Mouse (Mus musculus): Measurements from ENCODE around the gene Ppt2. TPM values are rescaled to one million over a fixed set of nuclear protein-coding genes. Genes with fewer than 3 reads are reported as not detected.

The Ppt2 gene
- polyA plus RNA-seq, 1 experiment from 2014 or later = 19.3 TPM

DNA sequence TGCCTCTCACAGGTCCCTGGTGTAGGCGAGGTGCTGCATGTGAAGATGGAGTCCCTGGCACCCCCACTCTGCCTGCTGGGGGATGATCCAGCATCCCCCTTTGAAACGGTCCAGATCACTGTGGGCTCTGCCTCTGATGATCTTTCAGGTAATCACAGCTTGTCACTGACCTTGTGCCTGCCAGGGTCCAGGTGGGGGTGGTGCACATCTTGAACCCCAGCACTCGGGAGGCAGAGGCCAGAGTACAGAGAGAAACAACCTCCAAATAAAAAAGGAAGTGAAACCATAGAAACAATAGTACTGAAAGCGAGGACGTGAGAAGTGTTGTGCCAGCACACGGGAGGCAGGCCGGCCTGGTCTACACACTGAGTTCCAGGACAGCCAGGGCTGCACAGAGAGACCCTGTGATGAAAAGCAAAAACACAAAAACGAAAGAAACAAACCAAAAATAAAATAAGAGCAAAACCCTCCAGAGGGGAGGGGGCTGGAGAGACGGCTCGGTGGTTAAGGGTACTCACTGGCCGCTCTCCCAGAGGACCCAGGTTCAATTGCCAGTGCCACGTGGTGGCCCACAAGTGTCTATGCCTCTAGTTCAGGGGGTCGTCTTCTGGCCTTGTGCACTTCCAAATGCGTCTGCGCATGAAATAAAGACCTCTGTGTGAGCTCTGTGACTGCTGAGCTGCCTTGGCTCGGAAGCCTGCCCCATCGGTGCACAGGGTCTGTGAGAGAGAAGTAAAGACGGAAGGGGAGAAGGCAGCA lies 21.0 kb upstream of the Ppt2 start:
- Histone ChIP-seq H3K36me3 (replicated peaks; ENCODE audit: insufficient read depth, low read length) (peaks cover 22% of the 10 kb centered on the region), H3K9me3 (ENCODE audit: low read length) (no peaks in the 10 kb centered on the region), H3K4me3 (ENCODE audit: low read depth, low read length) (no peak overlapping the region), H3K4me2 (ENCODE audit: low read depth, low read length) (no peak overlapping the region), H3K27me3 (ENCODE audit: insufficient read depth, low read length) (no peaks in the 10 kb centered on the region), H3K4me1 (ENCODE audit: insufficient read depth) (peaks cover 33% of the 10 kb centered on the region), H3K9ac (replicated peaks) (no peak overlapping the region), H3K27ac (ENCODE audit: low read depth) (no peak overlapping the region)
- TF ChIP-seq CTCF (IDR thresholded peaks at IDR 0.05; ENCODE audit: low read depth) = no peak
- no peak for TF ChIP-seq EP300 (IDR thresholded peaks at IDR 0.05; ENCODE audit: low read depth)
- WGBS (ENCODE audit: insufficient replicate concordance) = 70% methylated on average over 18 of the region's 18 CpGs
- DNase-seq (no peak), ATAC-seq (no peak)

DNA sequence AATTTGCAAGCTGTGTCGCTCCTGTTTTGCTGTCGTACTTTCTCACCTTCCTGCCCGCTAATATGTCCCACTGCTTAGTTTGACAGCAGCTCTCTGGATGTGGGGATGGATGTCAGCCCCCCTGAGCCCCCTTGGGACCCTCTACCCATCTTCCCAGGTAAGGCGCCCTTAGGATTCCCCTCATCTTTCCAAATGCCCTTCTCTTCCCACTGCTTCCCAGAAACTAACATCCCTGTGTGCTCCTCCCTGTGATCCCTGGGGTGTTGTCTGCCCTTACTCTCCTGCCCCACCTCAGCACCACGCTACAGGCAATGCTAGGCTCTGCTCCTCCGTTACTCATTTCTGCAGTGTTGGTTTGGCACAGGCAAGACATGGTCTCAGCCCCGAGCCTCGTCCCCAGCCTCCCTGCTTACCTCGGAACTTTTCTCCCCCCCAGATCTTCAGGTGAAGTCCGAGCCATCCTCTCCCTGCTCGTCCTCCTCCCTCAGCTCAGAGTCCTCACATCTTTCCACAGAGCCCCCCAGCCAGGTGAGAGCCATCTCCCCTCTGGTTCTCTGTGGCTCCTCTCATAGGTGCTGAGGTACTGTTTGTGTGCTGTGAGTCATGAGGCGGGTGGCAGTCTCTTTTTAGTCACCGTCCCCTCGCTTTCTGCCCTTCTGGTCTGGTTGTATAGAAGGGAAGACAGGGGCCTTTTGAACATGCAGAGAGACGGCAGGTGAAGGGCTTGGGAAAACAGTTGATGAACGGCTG lies 20.0 kb upstream of the Ppt2 start:
- Histone ChIP-seq H3K36me3 (replicated peaks; ENCODE audit: insufficient read depth, low read length) (peaks cover 20% of the 10 kb centered on the region), H3K27me3 (ENCODE audit: insufficient read depth, low read length) (no peaks in the 10 kb centered on the region), H3K9ac (replicated peaks) (peak overlapping the region; percentile 89; the same call in 1 of the 2 replicates), H3K9me3 (ENCODE audit: low read length) (no peaks in the 10 kb centered on the region), H3K27ac (ENCODE audit: low read depth) (no peak overlapping the region), H3K4me2 (ENCODE audit: low read depth, low read length) (peak overlapping the region; percentile 94), H3K4me1 (ENCODE audit: insufficient read depth) (peaks cover 36% of the 10 kb centered on the region), H3K4me3 (ENCODE audit: low read depth, low read length) (no peak overlapping the region)
- WGBS (ENCODE audit: insufficient replicate concordance) = 81% methylated on average over 16 of the region's 16 CpGs
- TF ChIP-seq EP300 (IDR thresholded peaks at IDR 0.05; ENCODE audit: low read depth) (no peak), CTCF (IDR thresholded peaks at IDR 0.05; ENCODE audit: low read depth) (no peak)
- ATAC-seq (no peak), DNase-seq (no peak)

DNA sequence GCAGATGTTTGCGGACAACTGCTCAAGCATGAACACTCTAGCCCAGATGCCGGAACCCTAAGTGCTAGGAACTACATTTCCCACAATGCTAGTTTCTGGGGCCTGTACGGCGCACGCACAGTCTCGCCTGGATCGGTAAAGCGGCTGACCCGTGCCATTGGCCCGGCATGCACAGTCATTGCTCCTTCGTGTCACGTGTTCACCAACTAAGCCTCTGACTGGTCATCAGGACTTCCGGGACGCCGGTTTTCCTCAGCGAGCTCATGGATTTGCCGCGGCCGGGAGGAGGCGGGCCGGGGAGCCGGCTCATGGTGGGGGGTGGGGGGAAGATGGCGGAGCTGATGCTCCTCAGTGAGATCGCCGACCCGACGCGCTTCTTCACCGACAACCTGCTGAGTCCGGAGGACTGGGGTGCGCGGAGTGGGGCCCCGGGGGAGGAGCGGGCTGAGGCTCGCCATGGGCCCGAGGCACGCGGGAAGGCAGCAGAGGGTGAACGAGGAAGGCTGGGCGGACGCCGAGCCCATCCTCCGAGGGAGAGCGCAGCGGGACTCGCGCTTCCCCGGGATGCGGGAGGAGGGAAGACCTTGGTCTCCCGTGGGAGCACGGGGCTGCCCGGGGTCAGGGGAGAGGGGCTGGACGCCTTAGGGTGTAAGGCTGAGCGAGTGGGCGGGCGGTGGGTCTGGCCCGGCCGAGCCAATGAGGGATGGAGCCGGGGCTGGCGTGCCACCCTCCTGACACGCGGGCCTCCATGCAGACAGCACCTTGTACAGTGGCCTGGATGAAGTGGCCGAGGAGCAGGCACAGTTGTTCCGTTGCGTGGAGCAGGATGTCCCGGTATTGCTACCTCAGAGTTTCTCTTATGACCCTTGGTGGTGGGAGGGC lies 18.8 kb upstream of the Ppt2 start, which contains the start of gene Atf6b:
Gene Atf6b, plus strand, starts transcription at position 241 of the 882 bp plus-strand sequence.
- ATAC-seq = peak; percentile 95
- no peaks in the 10 kb centered on the region for H3K27me3 ChIP-seq (ENCODE audit: insufficient read depth, low read length)
- peak within 1 kb of the TSS; percentile 99 for H3K4me3 ChIP-seq (ENCODE audit: low read depth, low read length)
- under 1% methylated on average over 66 of the region's 66 CpGs for WGBS (ENCODE audit: insufficient replicate concordance)
- no peak for TF ChIP-seq CTCF (IDR thresholded peaks at IDR 0.05; ENCODE audit: low read depth)
- no peak; the same call in 1 of the 2 replicates for TF ChIP-seq EP300 (IDR thresholded peaks at IDR 0.05; ENCODE audit: low read depth)
- H3K4me1 ChIP-seq (ENCODE audit: insufficient read depth) = peaks cover 39% of the 10 kb centered on the region
- H3K27ac ChIP-seq (ENCODE audit: low read depth) = peak within 1 kb of the TSS; percentile 90
- DNase-seq = peak; percentile 95
- H3K9me3 ChIP-seq (ENCODE audit: low read length) = no peaks in the 10 kb centered on the region
- peaks cover 12% of the 10 kb centered on the region for H3K36me3 ChIP-seq (replicated peaks; ENCODE audit: insufficient read depth, low read length)
- peak within 1 kb of the TSS; percentile 94 for H3K4me2 ChIP-seq (ENCODE audit: low read depth, low read length)
- H3K9ac ChIP-seq (replicated peaks) = peak within 1 kb of the TSS; percentile 89

DNA sequence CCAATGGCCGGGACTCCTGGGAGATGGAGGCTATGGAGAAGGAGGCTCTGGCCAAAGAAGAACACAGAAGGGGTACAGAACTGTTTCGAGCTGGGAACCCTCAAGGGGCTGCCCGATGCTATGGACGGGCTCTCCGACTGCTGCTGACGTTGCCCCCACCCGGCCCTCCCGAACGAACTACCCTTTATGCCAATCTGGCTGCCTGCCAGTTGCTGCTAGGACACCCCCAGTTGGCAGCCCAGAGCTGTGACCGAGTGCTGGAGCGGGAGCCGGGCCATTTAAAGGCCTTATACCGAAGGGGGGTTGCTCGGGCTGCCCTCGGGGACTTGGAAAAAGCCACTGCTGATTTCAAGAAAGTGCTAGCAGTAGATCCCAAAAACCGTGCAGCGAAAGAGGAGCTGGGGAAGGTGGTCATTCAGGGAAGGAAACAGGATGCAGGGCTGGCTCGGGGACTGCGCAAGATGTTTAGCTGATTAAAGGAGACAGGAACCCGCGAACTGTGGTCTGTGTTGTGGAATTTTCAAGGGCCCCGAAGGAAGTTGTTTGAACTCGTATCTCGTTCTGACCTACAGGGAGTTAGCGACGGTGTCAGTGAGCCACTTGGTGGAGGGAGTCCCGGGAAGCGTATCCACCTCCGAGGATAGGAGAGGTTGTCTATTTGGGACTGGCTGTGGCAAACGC lies 17.7 kb upstream of the Ppt2 start:
- no peak for DNase-seq
- WGBS (ENCODE audit: insufficient replicate concordance) = 67% methylated on average over 30 of the region's 30 CpGs

DNA sequence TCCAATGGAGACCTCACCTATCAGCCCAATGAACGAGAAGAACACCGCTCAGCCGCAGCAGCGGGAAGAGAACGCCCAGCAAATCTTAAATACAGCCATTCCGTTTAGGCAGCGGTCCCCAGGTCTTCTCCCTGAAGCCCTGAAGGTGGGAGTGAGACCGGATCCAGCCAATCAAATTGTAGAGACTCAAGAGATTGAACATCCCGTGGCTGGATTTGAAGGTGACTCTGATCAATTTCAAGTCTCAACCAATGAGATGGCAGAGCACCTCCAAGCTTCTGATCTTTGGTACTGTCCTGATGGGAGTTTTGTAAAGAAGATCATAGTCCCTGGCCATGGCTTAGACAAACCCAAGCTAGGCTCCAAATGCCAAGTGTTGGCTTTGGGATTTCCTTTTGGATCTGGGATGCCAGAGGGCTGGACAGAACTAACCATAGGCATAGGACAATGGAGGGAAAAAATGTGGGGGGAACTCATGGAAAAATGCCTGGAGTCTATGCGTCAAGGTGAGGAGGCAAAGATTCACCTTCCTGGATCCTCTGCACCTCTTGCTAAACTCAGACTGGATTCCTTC lies 17.0 kb upstream of the Ppt2 start:
- no peaks in the 10 kb centered on the region for H3K9me3 ChIP-seq (ENCODE audit: low read length)
- no peaks in the 10 kb centered on the region for H3K27me3 ChIP-seq (ENCODE audit: insufficient read depth, low read length)
- peak overlapping the region; percentile 80 for H3K4me2 ChIP-seq (ENCODE audit: low read depth, low read length)
- ATAC-seq (no peak), DNase-seq (no peak)
- peaks cover 3% of the 10 kb centered on the region for H3K36me3 ChIP-seq (replicated peaks; ENCODE audit: insufficient read depth, low read length)
- TF ChIP-seq CTCF (IDR thresholded peaks at IDR 0.05; ENCODE audit: low read depth) = no peak
- no peak for TF ChIP-seq EP300 (IDR thresholded peaks at IDR 0.05; ENCODE audit: low read depth)
- peaks cover 44% of the 10 kb centered on the region for H3K4me1 ChIP-seq (ENCODE audit: insufficient read depth)
- peak overlapping the region; percentile 64; the same call in 1 of the 2 replicates for H3K9ac ChIP-seq (replicated peaks)
- 52% methylated on average over 10 of the region's 10 CpGs for WGBS (ENCODE audit: insufficient replicate concordance)
- peak overlapping the region; percentile 52 for H3K4me3 ChIP-seq (ENCODE audit: low read depth, low read length)
- 0 out of 2 replicates have a peak overlapping the region, but pooled peaks have one; percentile 16 for H3K27ac ChIP-seq (ENCODE audit: low read depth)

More for the DNA sequence above, 17.7 kb upstream of the Ppt2 start:
- Histone ChIP-seq H3K36me3 (replicated peaks; ENCODE audit: insufficient read depth, low read length) (peaks cover 9% of the 10 kb centered on the region), H3K9ac (replicated peaks) (no peak overlapping the region), H3K4me3 (ENCODE audit: low read depth, low read length) (peak overlapping the region; percentile 13; the same call in 1 of the 2 replicates), H3K9me3 (ENCODE audit: low read length) (no peaks in the 10 kb centered on the region), H3K4me1 (ENCODE audit: insufficient read depth) (peaks cover 42% of the 10 kb centered on the region), H3K27ac (ENCODE audit: low read depth) (no peak overlapping the region), H3K27me3 (ENCODE audit: insufficient read depth, low read length) (no peaks in the 10 kb centered on the region), H3K4me2 (ENCODE audit: low read depth, low read length) (peak overlapping the region; percentile 80)
- TF ChIP-seq CTCF (IDR thresholded peaks at IDR 0.05; ENCODE audit: low read depth) (no peak), EP300 (IDR thresholded peaks at IDR 0.05; ENCODE audit: low read depth) (no peak)
- ATAC-seq = no peak
